8 mouse cellular contexts compared by ENCODE assay signal in genomic region chr10:67858878-67859277, GRCm38 (mm10). TPM values are rescaled to one million over a fixed set of nuclear protein-coding genes. Genes with fewer than 3 reads are reported as not detected.
DNase-seq lines count a peak whose midpoint lies in the region; TF ChIP-seq lines count a peak whose summit lies in the region.

No protein-coding gene starts in this region.

- no peaks in the 10 kb centered on the region for H3K36me3 ChIP-seq in E14TG2a.4 (ENCODE audit: insufficient read depth, low read length)

- intact Hi-C loops in heart, postnatal 36 days (cut with DNase I), result loop anchor here (1.0 to 5.0 kb wide), 4 partner anchors 92 to 544 kb away; no protein-coding TSS in a partner anchor

- TF ChIP-seq POLR2A in bone marrow macrophage, adult 2 months (IDR thresholded peaks at IDR 0.05; ENCODE audit: borderline replicate concordance, low read depth, low read length), result no peak

- H3K4me3 ChIP-seq in E14TG2a.4 (replicated peaks; ENCODE audit: low read length), result no peak overlapping the region
- H3K4me3 ChIP-seq in bone marrow macrophage, adult 2 months (ENCODE audit: insufficient read depth, low read length), result no peak overlapping the region

- no peaks in the 10 kb centered on the region for H3K4me1 ChIP-seq in E14TG2a.4 (replicated peaks; ENCODE audit: low read depth, low read length)
- no peaks in the 10 kb centered on the region for H3K4me1 ChIP-seq in bone marrow macrophage, adult 2 months (ENCODE audit: control insufficient read depth, insufficient read depth, low read length)

- peaks cover 37% of the 10 kb centered on the region for H3K9me3 ChIP-seq in E14TG2a.4 (ENCODE audit: low read length)

- DNase-seq in fibroblast of lung, adult 2 months (ENCODE audit: low read depth), result peak; percentile 44
- DNase-seq in heart, postnatal 36 days, result peak; percentile 71 to 77
- peak; percentile 62 to 86 for DNase-seq in layer of hippocampus, adult 8-10 months (ENCODE audit: low spot score in 2 of 2)
- peak; percentile 81 for DNase-seq in lung, postnatal 25 days (ENCODE audit: low spot score)
- DNase-seq in retina, embryonic 14.5 days (ENCODE audit: low spot score), result peak; percentile 93
- peak; percentile 69 for DNase-seq in thymus, postnatal 25 days

- no peaks in the 10 kb centered on the region for H3K27me3 ChIP-seq in E14TG2a.4 (ENCODE audit: insufficient read depth, low read length)

- TF ChIP-seq CTCF in E14TG2a.4 (conservative IDR thresholded peaks at IDR 0.05; ENCODE audit: low read length), result peak; percentile 67
- peak; percentile 73 for TF ChIP-seq CTCF in bone marrow macrophage, adult 2 months (IDR thresholded peaks at IDR 0.05; ENCODE audit: low read depth, low read length)

- no peak overlapping the region for H3K27ac ChIP-seq in bone marrow macrophage, adult 2 months (ENCODE audit: insufficient read depth, low read depth, low read length)

RNA-seq across cellular contexts. Expression of gene Zfp365, which starts 53.6 kb away (rescaled TPM):
- polyA plus RNA-seq in bone marrow macrophage, adult 2 months (2012; ENCODE audit: insufficient read depth, insufficient read length, missing spikeins), result not detected in 2 replicates
- under 1 TPM; 0.49 to 0.56 TPM for total RNA-seq in heart, postnatal 36 days (2021)
- total RNA-seq in layer of hippocampus, adult 8-10 months (2022), result 100 to 1,000 TPM; 214 to 255 (median 232) TPM

Comparison
In these comparisons a context has a peak if more than half of its experiments do, and no peak if none do; other contexts are left out.
1. RNA of gene Zfp365, which starts 53.6 kb away (total RNA-seq): 214 to 255 TPM in layer of hippocampus, adult 8-10 months; 0.49 to 0.56 TPM in heart, postnatal 36 days; every median in the first group is over 100 times any median in the second.
2. Peak in every context shown above with its lines, with median percentiles within 50 percentile points of each other: DNase-seq.